Mouse (Mus musculus) liver, embryonic 15.5 days (tissue): ENCODE measurements at regions not wholly inside any gene's neighbourhood (a gene's known extent, or its start where the extent isn't known, plus 50 kb on each side); places are given as distances from the start of the nearest gene placed in this dataset.
"Not testable (repeated sequence)": the region's sequence is repeated elsewhere in the genome, so short reads cannot be mapped to it uniquely, and the experiment has no call there.

Experiments used
- ATAC-seq: fragments of 200-750 bp; cut with Nextera tagmentation; 2 replicates; pipeline ENCODE4 v1.8.0; 2017; ENCODE audit warnings: moderate number of reproducible peaks, mild to moderate bottlenecking, moderate library complexity; ENCODE audit not compliant: insufficient read depth
- H3K27ac ChIP-seq: fragments of 300-500 bp; sonication (generic); replicated peaks from 2 replicates; pipeline ENCODE4 v1.5.1; 2015; ENCODE audit warnings: mild to moderate bottlenecking, inconsistent platforms
- H3K27me3 ChIP-seq: fragments of 300-500 bp; sonication (generic); 2 replicates; pipeline ENCODE4 v1.6.1; 2015; ENCODE audit warnings: mild to moderate bottlenecking, inconsistent platforms
- H3K36me3 ChIP-seq: fragments of 300-500 bp; sonication (generic); replicated peaks from 2 replicates; pipeline ENCODE4 v1.6.1; 2015; ENCODE audit warnings: moderate library complexity, mild to moderate bottlenecking, inconsistent platforms
- H3K4me1 ChIP-seq: fragments of 300-500 bp; sonication (generic); replicated peaks from 2 replicates; pipeline ENCODE4 v1.6.1; 2015; ENCODE audit warnings: inconsistent platforms
- H3K4me2 ChIP-seq: fragments of 300-500 bp; sonication (generic); 2 replicates; pipeline ENCODE4 v1.6.1; 2015; ENCODE audit warnings: moderate library complexity, mild to moderate bottlenecking, inconsistent platforms
- H3K4me3 ChIP-seq: fragments of 300-500 bp; sonication (generic); replicated peaks from 2 replicates; pipeline ENCODE4 v1.5.1; 2015; ENCODE audit warnings: mild to moderate bottlenecking, inconsistent platforms
- H3K9ac ChIP-seq: fragments of 300-500 bp; sonication (generic); 2 replicates; pipeline ENCODE4 v1.6.1; 2015; ENCODE audit warnings: moderate library complexity, mild to moderate bottlenecking, inconsistent platforms
- H3K9me3 ChIP-seq: fragments of 300-500 bp; sonication (generic); replicated peaks from 2 replicates; pipeline ENCODE4 v1.6.1; 2016; ENCODE audit warnings: inconsistent platforms
- WGBS: fragments of 180-500 bp; shearing (Covaris S2); methylation state at CpG from one replicate; pipeline ENCODE4 v1.1.7; 2015; ENCODE audit warnings: mixed read lengths; ENCODE audit not compliant: insufficient replicate concordance; 5-methylcytosine and 5-hydroxymethylcytosine counted together

DNA sequence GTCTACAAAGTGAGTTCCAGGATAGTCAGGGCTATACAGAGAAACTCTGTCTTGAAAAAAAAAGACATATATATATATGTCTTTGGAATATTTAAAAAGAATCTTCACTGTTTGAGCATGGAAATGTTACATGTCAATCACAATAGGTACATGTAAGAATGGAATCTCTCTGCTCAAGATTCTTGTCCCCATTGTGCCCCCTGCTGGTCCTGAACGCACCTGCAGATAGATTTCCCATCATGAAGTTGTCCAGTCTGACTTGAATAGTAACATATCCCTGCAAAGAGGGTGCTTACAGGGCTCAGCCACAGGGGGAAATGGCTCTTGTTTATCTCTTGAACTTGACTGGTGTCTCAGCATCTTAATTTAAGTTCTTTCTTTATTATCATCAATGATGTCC lies 337.7 kb upstream of the Zfp386 start:
- H3K9me3 ChIP-seq, H3K4me3 ChIP-seq, H3K27ac ChIP-seq, H3K4me1 ChIP-seq, H3K27me3 ChIP-seq, H3K4me2 ChIP-seq, ATAC-seq, H3K9ac ChIP-seq, H3K36me3 ChIP-seq: not testable (repeated sequence)
- 7% methylated on average over 1 of the region's 1 CpGs for WGBS

DNA sequence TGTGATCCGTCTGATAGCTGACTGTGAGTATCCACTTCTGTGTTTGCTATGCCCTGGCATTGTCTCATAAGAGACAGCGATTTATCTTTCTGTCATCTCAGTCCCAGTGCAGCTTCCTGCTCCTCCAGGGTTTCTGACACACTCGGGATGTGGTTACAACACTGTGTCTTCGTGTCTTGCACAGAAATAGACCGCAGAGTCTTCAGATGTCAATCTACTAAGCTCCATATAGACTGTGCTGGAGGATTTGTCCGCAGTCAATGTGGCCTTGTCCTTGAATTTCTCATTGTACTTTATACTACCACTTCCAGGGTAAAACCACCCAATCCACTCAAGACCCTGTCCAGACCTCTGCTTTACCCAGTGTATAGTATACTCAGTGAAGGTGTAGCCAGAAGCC lies 305.5 kb upstream of the Zfp386 start:
- WGBS = 51% methylated on average over 3 of the region's 6 CpGs
- not testable (repeated sequence) for ATAC-seq, H3K4me1 ChIP-seq, H3K27ac ChIP-seq, H3K4me2 ChIP-seq, H3K9ac ChIP-seq, H3K27me3 ChIP-seq, H3K4me3 ChIP-seq, H3K9me3 ChIP-seq, H3K36me3 ChIP-seq

DNA sequence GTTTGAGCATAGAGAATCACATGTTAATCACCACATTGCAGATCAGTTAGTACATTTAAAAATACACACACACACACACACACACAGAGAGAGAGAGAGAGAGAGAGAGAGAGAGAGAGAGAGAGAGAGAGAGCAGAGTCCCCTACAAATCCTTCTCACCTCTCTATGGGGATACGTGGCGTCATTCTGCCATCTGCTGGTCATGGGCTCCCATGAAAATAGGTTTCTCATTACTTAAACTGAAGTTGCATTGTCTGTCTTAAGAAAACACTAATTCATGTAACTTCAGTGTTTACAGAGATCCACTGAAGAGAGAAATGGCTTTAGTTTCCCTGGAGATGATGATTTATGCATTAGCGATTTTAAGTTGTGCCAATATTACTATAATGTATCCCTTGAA lies 297.9 kb upstream of the Zfp386 start:
- not testable (repeated sequence) for H3K9ac ChIP-seq, H3K27me3 ChIP-seq, H3K4me1 ChIP-seq, H3K4me3 ChIP-seq, H3K36me3 ChIP-seq, H3K27ac ChIP-seq, H3K4me2 ChIP-seq, H3K9me3 ChIP-seq, ATAC-seq
- WGBS = 42% methylated on average over 3 of the region's 3 CpGs

DNA sequence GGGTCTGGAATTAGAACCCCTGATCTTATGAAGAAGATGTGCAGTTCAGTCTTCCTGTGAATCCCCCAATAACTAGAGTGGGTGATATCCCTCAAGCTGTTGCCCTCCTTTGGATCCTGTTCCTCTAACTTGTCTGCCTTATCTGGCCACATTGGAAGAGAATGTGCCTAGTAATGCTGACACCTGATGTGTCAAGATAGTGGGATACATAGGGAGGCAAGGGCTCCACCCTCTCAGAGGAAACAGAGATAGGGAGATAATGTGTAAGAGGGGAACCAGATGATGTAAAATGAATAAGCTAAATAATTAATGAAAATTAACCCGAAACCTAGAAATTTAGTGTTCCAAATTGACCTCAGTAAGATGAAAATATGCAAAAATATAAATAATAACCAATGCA lies 294.4 kb upstream of the Zfp386 start:
- not testable (repeated sequence) for H3K4me3 ChIP-seq, H3K4me2 ChIP-seq, H3K9me3 ChIP-seq, H3K36me3 ChIP-seq, ATAC-seq, H3K9ac ChIP-seq, H3K27ac ChIP-seq, H3K27me3 ChIP-seq, H3K4me1 ChIP-seq
- WGBS = 51% methylated on average over 1 of the region's 1 CpGs

DNA sequence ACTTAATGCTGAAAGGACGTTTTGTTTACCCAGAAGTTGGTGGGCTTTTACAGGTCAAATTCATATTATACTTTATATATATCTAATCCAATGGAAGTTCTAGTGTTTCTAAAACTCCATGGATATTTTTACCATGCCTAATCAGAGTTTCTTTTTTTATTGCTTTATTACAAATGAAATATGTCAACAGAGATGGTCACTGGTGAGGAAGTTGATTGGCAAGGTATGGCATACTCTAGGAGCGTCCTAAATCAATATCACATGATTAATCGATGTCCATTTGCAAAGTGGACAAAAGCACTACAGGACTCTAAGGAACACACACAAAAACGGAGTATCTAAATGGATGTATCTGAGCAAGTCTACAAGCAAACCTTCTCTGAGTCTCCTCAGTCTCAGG lies 290.0 kb upstream of the Zfp386 start:
- not testable (repeated sequence) for H3K27ac ChIP-seq, H3K27me3 ChIP-seq, H3K9ac ChIP-seq, H3K4me1 ChIP-seq, ATAC-seq, H3K36me3 ChIP-seq, H3K9me3 ChIP-seq, H3K4me2 ChIP-seq, H3K4me3 ChIP-seq
- WGBS = 41% methylated on average over 4 of the region's 4 CpGs

DNA sequence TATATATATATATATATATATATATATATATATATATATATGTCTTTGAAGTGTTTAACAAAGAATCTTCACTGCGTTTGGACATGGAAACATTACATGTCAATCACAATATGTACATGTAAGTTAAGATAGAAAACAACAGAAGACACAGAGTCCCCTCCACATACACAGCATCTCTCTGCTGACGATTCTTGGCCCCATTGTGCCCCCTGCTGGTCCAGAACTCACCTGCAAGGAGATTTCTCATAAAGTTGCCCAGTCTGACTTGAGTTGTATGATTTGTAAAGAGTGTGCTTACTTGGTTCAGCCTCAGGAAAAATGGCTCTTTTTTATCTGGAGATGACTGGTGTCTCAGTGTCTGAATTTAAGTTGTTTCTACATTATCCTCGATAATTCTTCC lies 288.5 kb upstream of the Zfp386 start:
- not testable (repeated sequence) for ATAC-seq, H3K27ac ChIP-seq, H3K27me3 ChIP-seq, H3K4me2 ChIP-seq, H3K9me3 ChIP-seq, H3K4me1 ChIP-seq, H3K4me3 ChIP-seq, H3K36me3 ChIP-seq, H3K9ac ChIP-seq
- WGBS = 42% methylated on average over 3 of the region's 3 CpGs

DNA sequence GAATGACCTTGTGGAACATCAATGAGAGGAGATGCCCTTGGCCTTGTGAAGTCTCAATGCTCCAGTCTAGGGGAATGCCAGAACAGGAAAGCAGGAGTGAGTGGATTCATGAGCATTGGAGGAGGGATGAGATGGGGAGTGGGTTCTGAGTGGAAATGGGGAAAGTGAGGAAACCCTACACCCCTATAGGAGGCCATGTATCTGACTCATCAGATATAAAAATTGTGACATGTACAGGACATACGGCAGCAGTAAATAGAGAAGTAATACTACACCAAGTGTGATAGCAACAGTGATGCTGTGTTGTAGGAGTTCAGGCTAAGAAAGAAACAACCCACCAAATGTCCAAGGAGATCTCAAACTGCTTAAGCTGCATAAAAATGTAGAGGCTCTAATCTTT lies 285.8 kb upstream of the Zfp386 start:
- not testable (repeated sequence) for H3K27ac ChIP-seq, H3K4me3 ChIP-seq, H3K36me3 ChIP-seq, H3K27me3 ChIP-seq, H3K9ac ChIP-seq, H3K4me2 ChIP-seq, H3K9me3 ChIP-seq, ATAC-seq, H3K4me1 ChIP-seq
- 100% methylated on average over 1 of the region's 1 CpGs for WGBS

DNA sequence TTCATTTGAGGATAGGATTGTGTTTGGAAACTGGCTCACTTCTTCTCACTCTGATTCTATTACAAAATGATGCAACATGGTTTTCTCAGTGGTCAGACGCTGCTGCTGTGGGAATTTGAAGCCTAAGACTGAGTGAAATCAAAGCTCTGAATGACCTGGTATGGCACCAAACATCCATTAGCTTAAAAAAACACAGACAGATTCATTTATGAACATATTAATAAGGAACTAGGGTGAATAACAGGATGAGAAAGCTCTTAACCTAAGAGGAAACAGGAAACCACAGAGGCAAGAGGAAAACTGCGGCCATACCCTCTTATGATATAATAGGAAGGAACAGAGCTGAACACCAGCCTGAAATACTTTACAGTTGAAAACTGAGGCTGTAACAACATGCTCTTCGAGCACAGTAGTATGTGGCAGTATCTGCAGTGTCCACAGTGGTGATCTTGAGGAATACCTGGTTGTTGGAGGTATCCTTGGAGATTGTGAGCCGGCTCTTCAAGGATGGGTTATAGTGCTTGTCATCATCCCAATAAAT lies 282.5 kb upstream of the Zfp386 start:
- not testable (repeated sequence) for H3K4me3 ChIP-seq, H3K9ac ChIP-seq, H3K4me2 ChIP-seq, H3K9me3 ChIP-seq, H3K27me3 ChIP-seq, H3K4me1 ChIP-seq, ATAC-seq, H3K27ac ChIP-seq, H3K36me3 ChIP-seq
- 32% methylated on average over 4 of the region's 4 CpGs for WGBS

DNA sequence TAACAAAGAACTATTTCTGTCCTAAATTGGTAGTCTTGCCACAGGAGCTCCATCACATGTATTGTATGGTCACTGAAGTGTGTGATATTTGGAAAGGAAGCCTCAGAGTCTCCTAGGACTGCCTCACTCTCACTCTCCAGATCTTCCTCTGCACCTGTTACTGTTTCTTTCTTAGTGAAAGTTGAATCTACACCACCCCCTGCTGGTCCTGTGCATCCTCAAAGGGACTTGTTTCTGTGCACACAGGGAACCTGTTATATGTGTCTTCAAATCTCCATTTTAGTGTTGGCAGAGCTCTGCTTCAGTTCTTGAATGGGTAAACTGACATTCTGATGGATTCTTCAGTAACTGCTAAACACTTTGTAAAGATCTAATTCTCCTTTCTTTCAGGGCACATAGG lies 276.3 kb upstream of the Zfp386 start:
- not testable (repeated sequence) for H3K4me2 ChIP-seq, H3K9me3 ChIP-seq, H3K4me3 ChIP-seq, H3K4me1 ChIP-seq, H3K9ac ChIP-seq, H3K27me3 ChIP-seq, ATAC-seq, H3K27ac ChIP-seq, H3K36me3 ChIP-seq

DNA sequence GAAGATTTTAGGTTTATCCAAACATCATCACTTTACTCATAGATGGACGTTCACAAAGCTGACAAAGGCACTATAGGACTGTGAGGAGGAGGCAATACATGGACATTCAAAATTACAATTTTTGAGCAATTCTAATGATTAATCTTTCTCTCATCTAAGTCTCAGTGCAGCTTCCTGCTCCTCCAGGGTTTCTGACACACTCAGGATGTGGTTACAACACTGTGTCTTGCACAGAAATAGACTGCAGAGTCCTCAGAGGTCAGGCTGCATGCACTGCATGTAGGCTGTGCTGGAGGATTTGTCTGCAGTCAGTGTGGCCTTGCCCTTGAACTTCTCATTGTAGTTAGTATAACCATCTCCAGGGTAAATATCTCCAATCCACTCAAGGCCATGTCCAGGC lies 257.2 kb upstream of the Zfp386 start:
- not testable (repeated sequence) for H3K27ac ChIP-seq, H3K9ac ChIP-seq, H3K9me3 ChIP-seq, H3K27me3 ChIP-seq, H3K4me3 ChIP-seq, ATAC-seq, H3K36me3 ChIP-seq, H3K4me2 ChIP-seq, H3K4me1 ChIP-seq
- WGBS = 38% methylated on average over 1 of the region's 1 CpGs

DNA sequence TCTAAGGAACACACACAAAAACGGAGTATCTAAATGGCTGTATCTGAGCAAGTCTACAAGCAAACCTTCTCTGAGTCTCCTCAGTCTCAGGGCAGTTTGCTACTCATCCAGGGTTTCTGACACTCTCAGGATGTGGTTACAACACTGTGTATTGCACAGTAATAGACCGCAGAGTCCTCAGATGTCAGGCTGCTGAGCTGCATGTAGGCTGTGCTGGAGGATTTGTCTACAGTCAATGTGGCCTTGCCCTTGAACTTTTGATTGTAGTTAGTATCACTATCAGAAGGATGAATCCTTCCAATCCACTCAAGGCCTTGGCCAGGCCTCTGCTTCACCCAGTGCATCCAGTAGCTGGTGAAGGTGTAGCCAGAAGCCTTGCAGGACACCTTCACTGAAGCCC lies 245.0 kb upstream of the Zfp386 start:
- H3K27ac ChIP-seq, H3K4me2 ChIP-seq, H3K4me1 ChIP-seq, H3K9ac ChIP-seq, H3K9me3 ChIP-seq, ATAC-seq, H3K27me3 ChIP-seq, H3K36me3 ChIP-seq, H3K4me3 ChIP-seq: not testable (repeated sequence)
- 30% methylated on average over 2 of the region's 2 CpGs for WGBS

DNA sequence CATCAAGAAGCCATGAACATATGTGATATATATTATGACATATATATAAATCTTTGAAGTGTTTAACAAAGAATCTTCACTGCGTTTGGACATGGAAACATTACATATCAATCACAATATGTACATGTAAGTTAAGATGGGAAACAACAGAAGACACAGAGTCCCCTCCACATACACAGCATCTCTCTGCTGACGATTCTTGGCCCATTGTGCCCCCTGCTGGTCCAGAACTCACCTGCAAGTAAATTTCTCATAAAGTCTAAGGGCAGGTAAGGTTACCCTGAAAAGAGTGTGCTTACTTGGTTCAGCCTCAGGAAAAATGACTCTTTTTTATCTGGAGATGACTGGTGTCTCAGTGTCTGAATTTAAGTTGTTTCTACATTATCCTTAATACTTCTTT lies 243.8 kb upstream of the Zfp386 start:
- H3K9me3 ChIP-seq, ATAC-seq, H3K4me2 ChIP-seq, H3K9ac ChIP-seq, H3K36me3 ChIP-seq, H3K27ac ChIP-seq, H3K4me1 ChIP-seq, H3K4me3 ChIP-seq, H3K27me3 ChIP-seq: not testable (repeated sequence)
- 30% methylated on average over 2 of the region's 2 CpGs for WGBS
